Mouse (Mus musculus): ENCODE measurements around the gene Terf2ip.

DNA sequence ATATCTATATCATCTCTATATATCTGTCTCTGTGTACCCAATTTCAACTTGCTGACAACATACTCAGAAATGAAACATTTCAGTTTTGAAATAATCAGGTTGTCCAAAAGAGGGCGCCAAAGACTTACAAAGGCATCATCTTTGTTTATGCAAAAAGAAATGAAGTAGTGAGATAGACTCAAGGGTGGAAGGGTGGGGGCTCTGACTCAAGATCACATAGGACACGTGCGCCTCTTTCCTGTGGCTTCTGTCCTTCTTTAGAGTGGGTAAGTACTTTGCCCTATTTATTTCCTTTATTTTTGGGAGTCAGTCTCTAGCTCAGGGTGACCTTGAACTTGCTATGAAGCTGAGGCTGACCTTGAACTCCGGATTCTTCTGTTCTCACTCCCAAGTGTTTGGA lies 50.2 kb downstream of the Terf2ip start:
- TF ChIP-seq CTCF (IDR thresholded peaks at IDR 0.05; ENCODE audit: insufficient read depth, low read depth, low read length) (no peak), POLR2A (IDR thresholded peaks at IDR 0.05; ENCODE audit: insufficient read depth, low read depth, low read length) (no peak)
